Comparison of ENCODE assay signal across 24 mouse cellular contexts in the genomic region with DNA sequence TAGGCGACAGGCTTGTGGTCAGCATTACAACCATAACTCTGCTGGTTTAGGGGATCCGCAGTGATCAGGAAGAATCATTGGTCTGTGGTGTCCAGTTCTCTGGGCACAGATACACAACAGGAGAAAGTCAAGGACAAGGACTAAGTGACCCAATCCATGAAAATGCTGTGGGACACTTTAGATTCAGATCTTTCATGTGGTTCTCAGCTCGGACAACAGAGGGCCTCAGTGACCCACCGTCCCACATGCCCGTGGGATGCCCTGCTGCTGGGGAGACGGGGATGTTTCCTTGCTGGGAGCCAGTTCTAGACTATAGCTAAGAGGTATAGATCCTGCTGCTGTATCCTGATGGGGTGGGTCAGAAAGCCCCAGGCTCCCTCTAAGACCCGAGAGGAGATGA. TPM values are rescaled to one million over a fixed set of nuclear protein-coding genes. Genes with fewer than 3 reads are reported as not detected.
DNase-seq lines count a peak whose midpoint lies in the region; ATAC-seq and TF ChIP-seq lines count a peak whose summit lies in the region.
"Had no signal": no experiment of that assay in that cellular context is flagged by ENCODE, and none has a peak within 500 bp of the region (broad histone marks: within the 10 kb centered on the region; RNA-seq: fewer than 3 reads in every experiment).

No protein-coding gene starts in this region.

- no peaks in the 10 kb centered on the region for H3K9me3 ChIP-seq in forebrain, embryonic 16.5 days (ENCODE audit: control insufficient read depth, low read length)
- H3K9me3 ChIP-seq: forebrain, embryonic 13.5 days; hindbrain, embryonic 12.5 days; limb, embryonic 15.5 days; lung, embryonic 15.5 days; midbrain, embryonic 15.5 days had no signal

- WGBS in forebrain, embryonic 16.5 days, result 46% methylated on average over 7 of the region's 7 CpGs

- H3K36me3 ChIP-seq in forebrain, embryonic 16.5 days (ENCODE audit: control insufficient read depth, insufficient read depth), result no peaks in the 10 kb centered on the region
- H3K36me3 ChIP-seq: hindbrain, embryonic 12.5 days; limb, embryonic 15.5 days; lung, embryonic 15.5 days; midbrain, embryonic 15.5 days had no signal

- H3K4me2 ChIP-seq in forebrain, embryonic 16.5 days (ENCODE audit: low read length), result no peak overlapping the region
- H3K4me2 ChIP-seq: forebrain, embryonic 13.5 days; hindbrain, embryonic 12.5 days; limb, embryonic 15.5 days; lung, embryonic 15.5 days; midbrain, embryonic 15.5 days had no signal

- no peaks in the 10 kb centered on the region; the same call in 1 of the 2 replicates for H3K4me1 ChIP-seq in embryonic fibroblast, embryonic 13.5 days (ENCODE audit: control insufficient read depth, insufficient read depth, low read length)
- H3K4me1 ChIP-seq in forebrain, embryonic 16.5 days (replicated peaks; ENCODE audit: control insufficient read depth, insufficient read depth, low read length), result no peaks in the 10 kb centered on the region
- H3K4me1 ChIP-seq: forebrain, embryonic 13.5 days; limb, embryonic 15.5 days; lung, embryonic 15.5 days; midbrain, embryonic 15.5 days had no signal

- DNase-seq in embryo, embryonic 10.5 days (ENCODE audit: low spot score), result peak; percentile 9
- DNase-seq in embryo, embryonic 9.5 days (ENCODE audit: extremely low spot score), result no peak
- DNase-seq in left cerebral cortex, adult 2 months (ENCODE audit: extremely low spot score in 1 of 2, low spot score in 2 of 2), result peak in 1 of 2 experiments; percentile 9
- DNase-seq in left cerebral cortex, postnatal 14 days (ENCODE audit: low spot score in 2 of 2), result no peak
- peak; percentile 37 for DNase-seq in adrenal gland, adult 2 months
- no peak for DNase-seq in ovary, postnatal 36 days (ENCODE audit: low spot score)
- DNase-seq: cerebellum, adult 9-10 months; gastrocnemius, postnatal 25 days; heart, postnatal 10 days; kidney, postnatal 14 days; layer of hippocampus, adult 9-11 months; right cerebral cortex, postnatal 14 days; thymus, postnatal 36 days had no signal

- H3K4me3 ChIP-seq in left cerebral cortex, adult 2 months, result no peak overlapping the region
- H3K4me3 ChIP-seq in embryonic fibroblast, embryonic 13.5 days (ENCODE audit: insufficient read depth, low read length), result no peak overlapping the region
- H3K4me3 ChIP-seq in forebrain, embryonic 16.5 days (replicated peaks; ENCODE audit: low read length), result no peak overlapping the region
- H3K4me3 ChIP-seq: forebrain, embryonic 13.5 days; hindbrain, embryonic 12.5 days; limb, embryonic 15.5 days; lung, embryonic 15.5 days; midbrain, embryonic 15.5 days had no signal

- TF ChIP-seq CTCF in left cerebral cortex, adult 2 months (IDR thresholded peaks at IDR 0.05), result peak; percentile 28
- TF ChIP-seq CTCF in embryonic fibroblast, embryonic 13.5 days (IDR thresholded peaks at IDR 0.05; ENCODE audit: borderline replicate concordance, insufficient read depth, low read length), result 0 out of 2 replicates have a peak, but pooled peaks have one; percentile 4

- TF ChIP-seq POLR2A in embryonic fibroblast, embryonic 13.5 days (IDR thresholded peaks at IDR 0.05; ENCODE audit: low read depth, low read length), result no peak

- ATAC-seq in forebrain, embryonic 16.5 days, result no peak
- ATAC-seq: forebrain, embryonic 13.5 days; inflammation-experienced regulatory T-cells, adult 6 months; midbrain, embryonic 15.5 days had no signal

- H3K27me3 ChIP-seq in forebrain, embryonic 16.5 days (replicated peaks; ENCODE audit: control insufficient read depth, insufficient read depth, low read length), result no peaks in the 10 kb centered on the region
- H3K27me3 ChIP-seq: forebrain, embryonic 13.5 days; hindbrain, embryonic 12.5 days; limb, embryonic 15.5 days; lung, embryonic 15.5 days; midbrain, embryonic 15.5 days had no signal

- no peak overlapping the region for H3K9ac ChIP-seq in forebrain, embryonic 16.5 days (replicated peaks; ENCODE audit: low read depth, low read length)
- H3K9ac ChIP-seq: forebrain, embryonic 13.5 days; hindbrain, embryonic 12.5 days; limb, embryonic 15.5 days; lung, embryonic 15.5 days; midbrain, embryonic 15.5 days had no signal

- intact Hi-C loops in left cerebral cortex, adult 2 months (cut with DNase I), result loop anchor here (5.0 kb wide), 1 partner anchor 224 kb away; a partner anchor contains a TSS
- intact Hi-C loops in left cerebral cortex, postnatal 14 days (cut with DNase I), result no loop called here

- H3K27ac ChIP-seq in left cerebral cortex, adult 2 months, result no peak overlapping the region
- no peak overlapping the region for H3K27ac ChIP-seq in embryonic fibroblast, embryonic 13.5 days (ENCODE audit: insufficient read depth, low read length)
- no peak overlapping the region for H3K27ac ChIP-seq in forebrain, embryonic 16.5 days (ENCODE audit: low read length)
- H3K27ac ChIP-seq: forebrain, embryonic 13.5 days; hindbrain, embryonic 12.5 days; limb, embryonic 15.5 days; lung, embryonic 15.5 days; midbrain, embryonic 15.5 days had no signal

RNA-seq across cellular contexts. Expression of a gene that starts 27.7 kb away (rescaled TPM):
- not detected for total RNA-seq in left cerebral cortex, adult 2 months (2021)
- total RNA-seq in left cerebral cortex, postnatal 14 days (2021), result not detected
- total RNA-seq in adrenal gland, adult 2 months (2021), result not detected
- polyA plus RNA-seq in adrenal gland, adult 2 months (2012; rRNA removed), result not detected in 2 replicates
- polyA plus RNA-seq in embryonic fibroblast, embryonic 13.5 days (2011; ENCODE audit: insufficient read length, low read depth, missing spikeins), result not detected in 2 replicates
- not detected in 2 replicates for polyA plus RNA-seq in forebrain, embryonic 16.5 days (2015; fragmentation: Nextera tagmentation; extraction: Ambion mirVana)
- total RNA-seq: adrenal gland, adult 18-20 months; gastrocnemius, postnatal 25 days; heart, postnatal 10 days; left cerebral cortex, postnatal 25 days; megakaryocyte progenitor cell, adult 5-6 weeks had no signal
- polyA plus RNA-seq: forebrain, embryonic 13.5 days; hindbrain, embryonic 12.5 days; inflammation-experienced regulatory T-cells, adult 6 months; limb, embryonic 15.5 days; lung, embryonic 15.5 days; midbrain, embryonic 15.5 days had no signal

RNA-seq across cellular contexts. Expression of a gene that starts 27.9 kb away (rescaled TPM):
- total RNA-seq in left cerebral cortex, adult 2 months (2021), result not detected
- not detected for total RNA-seq in left cerebral cortex, postnatal 14 days (2021)
- total RNA-seq in adrenal gland, adult 2 months (2021), result not detected
- not detected in 2 replicates for polyA plus RNA-seq in adrenal gland, adult 2 months (2012; rRNA removed)
- not detected in 2 replicates for polyA plus RNA-seq in embryonic fibroblast, embryonic 13.5 days (2011; ENCODE audit: insufficient read length, low read depth, missing spikeins)
- polyA plus RNA-seq in forebrain, embryonic 16.5 days (2015; fragmentation: Nextera tagmentation; extraction: Ambion mirVana), result not detected in 2 replicates
- total RNA-seq: adrenal gland, adult 18-20 months; gastrocnemius, postnatal 25 days; heart, postnatal 10 days; left cerebral cortex, postnatal 25 days; megakaryocyte progenitor cell, adult 5-6 weeks had no signal
- polyA plus RNA-seq: forebrain, embryonic 13.5 days; hindbrain, embryonic 12.5 days; inflammation-experienced regulatory T-cells, adult 6 months; limb, embryonic 15.5 days; lung, embryonic 15.5 days; midbrain, embryonic 15.5 days had no signal

RNA-seq across cellular contexts. Expression of a gene that starts 37.0 kb away (rescaled TPM):
- not detected for total RNA-seq in left cerebral cortex, adult 2 months (2021)
- not detected for total RNA-seq in left cerebral cortex, postnatal 14 days (2021)
- not detected for total RNA-seq in adrenal gland, adult 2 months (2021)
- not detected in 2 replicates for polyA plus RNA-seq in adrenal gland, adult 2 months (2012; rRNA removed)
- not detected in 2 replicates for polyA plus RNA-seq in embryonic fibroblast, embryonic 13.5 days (2011; ENCODE audit: insufficient read length, low read depth, missing spikeins)
- not detected in 2 replicates for polyA plus RNA-seq in forebrain, embryonic 16.5 days (2015; fragmentation: Nextera tagmentation; extraction: Ambion mirVana)
- total RNA-seq: adrenal gland, adult 18-20 months; gastrocnemius, postnatal 25 days; heart, postnatal 10 days; left cerebral cortex, postnatal 25 days; megakaryocyte progenitor cell, adult 5-6 weeks had no signal
- polyA plus RNA-seq: forebrain, embryonic 13.5 days; hindbrain, embryonic 12.5 days; inflammation-experienced regulatory T-cells, adult 6 months; limb, embryonic 15.5 days; lung, embryonic 15.5 days; midbrain, embryonic 15.5 days had no signal

RNA-seq across cellular contexts. Expression of a gene that starts 57.4 kb away (rescaled TPM):
- 10 to 100 TPM; 57.0 to 60.5 TPM for total RNA-seq in left cerebral cortex, adult 2 months (2021)
- total RNA-seq in left cerebral cortex, postnatal 14 days (2021), result 10 to 100 TPM; 62.1 to 69.6 TPM
- total RNA-seq in adrenal gland, adult 2 months (2021), result not detected
- not detected in 2 replicates for polyA plus RNA-seq in adrenal gland, adult 2 months (2012; rRNA removed)
- polyA plus RNA-seq in embryonic fibroblast, embryonic 13.5 days (2011; ENCODE audit: insufficient read length, low read depth, missing spikeins), result not detected in 2 replicates
- polyA plus RNA-seq in forebrain, embryonic 16.5 days (2015; fragmentation: Nextera tagmentation; extraction: Ambion mirVana), result 10.2 and 14.1 TPM in 2 replicates
- total RNA-seq: adrenal gland, adult 18-20 months; gastrocnemius, postnatal 25 days; heart, postnatal 10 days; megakaryocyte progenitor cell, adult 5-6 weeks had no signal
- polyA plus RNA-seq: inflammation-experienced regulatory T-cells, adult 6 months had no signal

Comparison
In these comparisons a context has a peak if more than half of its experiments do, and no peak if none do; other contexts are left out.
1. DNase-seq: peak in embryo, embryonic 10.5 days (single experiment) and adrenal gland, adult 2 months (single experiment); none in embryo, embryonic 9.5 days (single experiment), left cerebral cortex, postnatal 14 days (0 of 2) and ovary, postnatal 36 days (single experiment).